Mouse (Mus musculus): ENCODE data around the gene Tex50. TPM values are rescaled to one million over a fixed set of nuclear protein-coding genes. Genes with fewer than 3 reads are reported as not detected.

Gene Tex50
- total and polyA plus RNA-seq, 2 experiments from 2014 or later = 0.25 TPM; not detected in 1

DNA sequence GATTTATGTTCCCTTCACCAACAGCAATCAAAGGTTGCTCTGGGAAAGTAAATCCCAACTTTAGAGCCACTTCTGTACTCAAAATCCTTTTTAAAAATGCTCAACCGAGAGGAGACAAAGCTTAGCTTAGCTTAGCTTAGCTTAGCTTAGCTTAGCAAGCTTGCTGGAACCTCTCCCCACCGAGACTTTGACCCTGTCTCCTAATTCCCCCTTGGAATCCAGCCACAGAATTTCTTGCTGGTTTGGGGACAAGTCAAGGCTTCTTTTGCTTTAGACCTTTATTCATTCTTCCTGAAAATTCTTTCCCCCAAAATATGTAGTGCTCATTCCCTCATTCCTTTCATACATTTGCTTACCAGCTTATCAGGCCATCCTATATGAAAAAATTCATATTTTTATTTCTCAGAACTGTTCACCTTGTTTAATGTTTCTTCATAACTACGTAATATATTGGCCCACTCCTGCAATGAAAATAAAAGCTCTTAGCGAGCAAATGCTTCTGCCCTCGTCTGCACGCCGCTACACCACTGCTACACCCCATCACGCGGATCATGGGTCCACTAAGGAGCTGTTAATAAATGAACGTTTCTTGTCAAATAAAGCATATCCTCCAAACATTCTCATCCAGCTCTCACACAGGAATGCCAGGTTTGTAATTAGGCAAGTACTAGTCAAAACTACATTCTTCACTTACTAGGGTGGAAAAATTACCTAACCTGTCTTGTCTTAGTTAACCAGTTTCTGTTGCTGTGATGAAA, 36.3 kb downstream of the Tex50 start:
- ATAC-seq = no peak
- no peaks in the 10 kb centered on the region for H3K9me3 ChIP-seq (ENCODE audit: low read length)

DNA sequence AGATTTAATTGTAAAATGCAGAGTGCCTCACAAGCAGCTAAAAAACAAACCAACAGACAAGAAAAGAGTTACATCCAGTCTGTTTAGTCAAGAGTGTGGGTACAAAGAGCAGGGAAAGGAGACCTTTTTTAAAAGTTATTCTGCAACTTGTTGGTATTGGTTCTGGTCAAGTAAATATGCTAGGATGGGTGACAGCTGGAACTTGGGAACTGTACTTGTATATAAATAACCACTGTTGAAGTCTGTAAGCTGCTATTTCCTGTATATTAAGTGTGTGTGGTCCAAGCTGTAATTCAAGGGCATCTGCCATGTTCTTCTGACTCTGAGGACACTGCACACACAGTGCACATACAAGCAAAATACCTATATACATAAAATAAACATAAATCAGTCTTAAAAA, 44.5 kb downstream of the Tex50 start:
- TF ChIP-seq CTCF (IDR thresholded peaks at IDR 0.05; ENCODE audit: low read depth) = no peak
- Histone ChIP-seq H3K36me3 (ENCODE audit: insufficient read depth, low read length) (peaks cover 2% of the 10 kb centered on the region; the same call in 1 of the 2 replicates), H3K27me3 (ENCODE audit: insufficient read depth, low read length) (no peaks in the 10 kb centered on the region), H3K4me1 (ENCODE audit: insufficient read depth, low read length) (no peaks in the 10 kb centered on the region), H3K9me3 (ENCODE audit: low read length) (no peaks in the 10 kb centered on the region), H3K4me3 (ENCODE audit: low read length) (no peak overlapping the region), H3K4me2 (ENCODE audit: low read depth, low read length) (no peak overlapping the region), H3K27ac (no peak overlapping the region), H3K9ac (replicated peaks; ENCODE audit: low read length) (no peak overlapping the region)
- ATAC-seq (no peak), DNase-seq (ENCODE audit: low spot score) (no peak)

More for the DNA sequence above, 36.3 kb downstream of the Tex50 start:
- Histone ChIP-seq H3K4me2 (ENCODE audit: low read depth, low read length) (no peak overlapping the region), H3K27me3 (ENCODE audit: insufficient read depth, low read length) (no peaks in the 10 kb centered on the region), H3K4me1 (ENCODE audit: insufficient read depth, low read length) (no peaks in the 10 kb centered on the region), H3K9ac (replicated peaks; ENCODE audit: low read length) (no peak overlapping the region), H3K36me3 (ENCODE audit: insufficient read depth, low read length) (0 out of 2 replicates have a peak, but pooled peaks cover 1% of the 10 kb centered on the region), H3K4me3 (ENCODE audit: low read length) (no peak overlapping the region), H3K27ac (no peak overlapping the region)
- DNase-seq (ENCODE audit: low spot score) = no peak
- 85% methylated on average over 10 of the region's 10 CpGs for WGBS
- no peak for TF ChIP-seq CTCF (IDR thresholded peaks at IDR 0.05; ENCODE audit: low read depth)

GRCm38 (mm10) chr1:161109216-161109615, 49.9 kb downstream of the Tex50 start:
- Histone ChIP-seq H3K4me3 (ENCODE audit: low read length) (no peak overlapping the region), H3K27me3 (ENCODE audit: insufficient read depth, low read length) (no peaks in the 10 kb centered on the region), H3K27ac (no peak overlapping the region), H3K4me2 (ENCODE audit: low read depth, low read length) (no peak overlapping the region), H3K9me3 (ENCODE audit: low read length) (no peaks in the 10 kb centered on the region), H3K9ac (replicated peaks; ENCODE audit: low read length) (no peak overlapping the region), H3K4me1 (ENCODE audit: insufficient read depth, low read length) (no peaks in the 10 kb centered on the region), H3K36me3 (ENCODE audit: insufficient read depth, low read length) (peaks cover 15% of the 10 kb centered on the region)
- no peak for TF ChIP-seq CTCF (IDR thresholded peaks at IDR 0.05; ENCODE audit: low read depth)
- WGBS = 64% methylated on average over 8 of the region's 8 CpGs
- no peak for DNase-seq (ENCODE audit: low spot score)
- no peak for ATAC-seq

Other genes with a start within 250 kb of the Tex50 start
- 0.04 and 0.05 TPM in 2 replicates for gene Serpinc1, start 180.7 kb downstream of the Tex50 start, total RNA-seq (2014; rRNA removed)
- 2.3 and 2.6 TPM in 2 replicates for gene Serpinc1, start 180.7 kb downstream of the Tex50 start, polyA plus RNA-seq (2015; fragmentation: Nextera tagmentation; extraction: Ambion mirVana)
- 24.4 and 85.1 TPM in 2 replicates for gene Zbtb37, start 124.5 kb downstream of the Tex50 start, total RNA-seq (2014; rRNA removed)
- 8.4 and 9.6 TPM in 2 replicates for gene Zbtb37, start 124.5 kb downstream of the Tex50 start, polyA plus RNA-seq (2015; fragmentation: Nextera tagmentation; extraction: Ambion mirVana)
- gene Dars2, start 88.7 kb downstream of the Tex50 start, total RNA-seq (2014; rRNA removed) = 19.2 and 21.4 TPM in 2 replicates
- gene Dars2, start 88.7 kb downstream of the Tex50 start, polyA plus RNA-seq (2015; fragmentation: Nextera tagmentation; extraction: Ambion mirVana) = 24.8 and 26.0 TPM in 2 replicates
- gene Cenpl, start 88.6 kb downstream of the Tex50 start, total RNA-seq (2014; rRNA removed) = 1.0 and 1.2 TPM in 2 replicates
- 6.8 and 7.5 TPM in 2 replicates for gene Cenpl, start 88.6 kb downstream of the Tex50 start, polyA plus RNA-seq (2015; fragmentation: Nextera tagmentation; extraction: Ambion mirVana)
- gene Klhl20, start 27.8 kb downstream of the Tex50 start, total RNA-seq (2014; rRNA removed) = 15.1 and 23.3 TPM in 2 replicates
- 15.0 and 15.4 TPM in 2 replicates for gene Klhl20, start 27.8 kb downstream of the Tex50 start, polyA plus RNA-seq (2015; fragmentation: Nextera tagmentation; extraction: Ambion mirVana)
- 16.0 and 19.2 TPM in 2 replicates for gene Ankrd45, start 16.6 kb downstream of the Tex50 start, total RNA-seq (2014; rRNA removed)
- gene Ankrd45, start 16.6 kb downstream of the Tex50 start, polyA plus RNA-seq (2015; fragmentation: Nextera tagmentation; extraction: Ambion mirVana) = 24.1 and 24.2 TPM in 2 replicates
- gene Prdx6, start 91.9 kb upstream of the Tex50 start, total RNA-seq (2014; rRNA removed) = 129 and 135 TPM in 2 replicates
- 223 and 253 TPM in 2 replicates for gene Prdx6, start 91.9 kb upstream of the Tex50 start, polyA plus RNA-seq (2015; fragmentation: Nextera tagmentation; extraction: Ambion mirVana)
- not detected in 2 replicates for gene Tnfsf4, start 236.1 kb upstream of the Tex50 start, total RNA-seq (2014; rRNA removed)
- gene Tnfsf4, start 236.1 kb upstream of the Tex50 start, polyA plus RNA-seq (2015; fragmentation: Nextera tagmentation; extraction: Ambion mirVana) = not detected in 2 replicates

Data from hindbrain, postnatal 0 days (tissue).